Mouse (Mus musculus) CH12.LX (cell line): Measurements from ENCODE around the gene Ttyh2. TPM values are rescaled to one million over a fixed set of nuclear protein-coding genes. Genes with fewer than 3 reads are reported as not detected.

Experiments used
- DNase-seq: peaks from one replicate; pipeline ENCODE4 v3.0.0-alpha.2; 2013; ENCODE audit errors: extremely low read depth
- H3K27ac ChIP-seq: 2 replicates; pipeline ENCODE4 v1.5.1; 2012; ENCODE audit warnings: low read depth, mild to moderate bottlenecking, control low read depth, moderate library complexity; ENCODE audit not compliant: insufficient read depth
- H3K27me3 ChIP-seq: replicated peaks from 2 replicates; pipeline ENCODE3; 2012; ENCODE audit warnings: inconsistent platforms
- H3K36me3 ChIP-seq, 2 experiments: replicated peaks in 1 of 2; 2 replicates each; pipeline versions ENCODE3 to v1.6.1; 2012; ENCODE audit warnings: inconsistent platforms in 1 of 2, low read length in 1 of 2, mild to moderate bottlenecking in 1 of 2, mixed read lengths in 1 of 2, moderate library complexity in 1 of 2; ENCODE audit not compliant: control insufficient read depth in 1 of 2, insufficient read depth in 1 of 2
- H3K4me1 ChIP-seq, 2 experiments: 2 replicates each; pipeline ENCODE4 v1.6.1; 2012; ENCODE audit warnings: inconsistent platforms in 1 of 2, moderate library complexity in 1 of 2; ENCODE audit not compliant: insufficient read depth in 2 of 2, control insufficient read depth in 1 of 2
- H3K4me2 ChIP-seq: 2 replicates; pipeline ENCODE4 v1.6.1; 2012; ENCODE audit warnings: low read depth, mild to moderate bottlenecking, control low read depth; ENCODE audit not compliant: poor library complexity, insufficient read depth, severe bottlenecking
- H3K4me3 ChIP-seq, 3 experiments: fragments of 150-350 bp in 1 of 3; sonication (generic) in 1 of 3; replicated peaks in 1 of 3; 2 replicates each; pipeline versions ENCODE3 to v1.5.1; 2011 to 2012; ENCODE audit warnings: low read depth in 2 of 3, low read length in 2 of 3, mild to moderate bottlenecking in 2 of 3, moderate library complexity in 2 of 3, control low read depth in 1 of 3, improper control_type of control experiment in 1 of 3, inconsistent platforms in 1 of 3, mixed read lengths in 1 of 3; ENCODE audit not compliant: poor library complexity in 1 of 3
- H3K79me2 ChIP-seq: replicated peaks from 2 replicates; pipeline ENCODE4 v1.6.1; 2012; ENCODE audit warnings: mild to moderate bottlenecking, moderate library complexity; ENCODE audit not compliant: control insufficient read depth, poor library complexity, insufficient read depth, severe bottlenecking; ENCODE audit errors: extremely low read depth
- H3K9ac ChIP-seq: 2 replicates; pipeline ENCODE4 v1.6.1; 2012; ENCODE audit warnings: low read depth, mild to moderate bottlenecking, control low read depth, moderate library complexity; ENCODE audit not compliant: insufficient read depth
- H3K9me3 ChIP-seq: replicated peaks from 2 replicates; pipeline ENCODE3; 2012; ENCODE audit warnings: low read length, inconsistent platforms, mixed read lengths
- CHD1 ChIP-seq: IDR thresholded peaks from 2 replicates; pipeline ENCODE4 v1.6.1; 2012; ENCODE audit warnings: low read depth, low read length, improper control_type of control experiment, inconsistent platforms
- CHD2 ChIP-seq: IDR thresholded peaks from 2 replicates; pipeline ENCODE4 v1.6.1; 2011; ENCODE audit warnings: low read length, improper control_type of control experiment
- E2F4 ChIP-seq: IDR thresholded peaks from 2 replicates; pipeline ENCODE4 v1.6.1; 2011; ENCODE audit warnings: low read depth, low read length, improper control_type of control experiment; ENCODE audit not compliant: insufficient replicate concordance
- EP300 ChIP-seq: IDR thresholded peaks from 2 replicates; pipeline ENCODE4 v1.6.1; 2011; ENCODE audit warnings: low read length, improper control_type of control experiment
- NRF1 ChIP-seq: IDR thresholded peaks from 2 replicates; pipeline ENCODE4 v1.6.1; 2014; ENCODE audit warnings: low read depth, mild to moderate bottlenecking, inconsistent platforms, low read length, improper control_type of control experiment, moderate library complexity
- RAD21 ChIP-seq: IDR thresholded peaks from 2 replicates; pipeline ENCODE4 v1.6.1; 2011; ENCODE audit warnings: low read depth, mild to moderate bottlenecking, low read length, improper control_type of control experiment, moderate library complexity
- RCOR1 ChIP-seq: conservative IDR thresholded peaks from 2 replicates; pipeline ENCODE4 v1.6.1; 2012; ENCODE audit warnings: low read depth, mild to moderate bottlenecking, inconsistent platforms, low read length, improper control_type of control experiment
- TCF12 ChIP-seq: IDR thresholded peaks from 2 replicates; pipeline ENCODE4 v1.6.1; 2014; ENCODE audit warnings: low read depth, mild to moderate bottlenecking, inconsistent platforms, low read length, improper control_type of control experiment
- USF2 ChIP-seq: conservative IDR thresholded peaks from 2 replicates; pipeline ENCODE4 v1.6.1; 2011; ENCODE audit warnings: low read depth, low read length, improper control_type of control experiment
- ZKSCAN1 ChIP-seq: IDR thresholded peaks from 2 replicates; pipeline ENCODE4 v1.6.1; 2012; ENCODE audit warnings: low read depth, inconsistent platforms, low read length, improper control_type of control experiment, borderline replicate concordance
- ZNF384 ChIP-seq: IDR thresholded peaks from 2 replicates; pipeline ENCODE4 v1.6.1; 2012; ENCODE audit warnings: low read depth, low read length, improper control_type of control experiment, inconsistent platforms
- dilution Hi-C: fragments of 300-500 bp; cut with MboI; formaldehyde crosslinking; loops from 2 replicates; pipeline ENCODE4 v1.14.3; 2020; ENCODE audit warnings: low sequenced_read_pairs; ENCODE audit not compliant: extremely low pct_unique_long_range_greater_than_20kb, extremely low pct_ligation_motif_present
- in situ Hi-C: fragments of 300-500 bp; cut with MboI; formaldehyde crosslinking; loops from 3 replicates; pipeline ENCODE4 v1.14.3; 2019; ENCODE audit warnings: low sequenced_read_pairs, low pct_ligation_motif_present, low pct_unique_long_range_greater_than_20kb, mixed read lengths
- polyA plus RNA-seq: library from polyadenylated mRNA; unstranded; fragments of >175 nt; gene quantifications from 2 replicates; pipeline ENCODE4 v1.2.1, GENCODE M21; 2012; ENCODE audit warnings: low read depth; ENCODE audit not compliant: insufficient read length
- total RNA-seq, 2 experiments: library from RNA; depleted of rRNA; stranded (reverse); fragments of 300-350 nt in 1 of 2; fragments of >200 nt in 1 of 2; gene quantifications; 2 replicates each; pipeline ENCODE4 v1.2.3; 2012 to 2014

Ttyh2 gene
- total and polyA plus RNA-seq, 3 experiments, result 0.82 to 2.4 (median 1.4) TPM

GRCm38 (mm10) chr11:114665463-114665862 is 9.8 kb upstream of the Ttyh2 start:
- peaks cover 43% of the 10 kb centered on the region for H3K27me3 ChIP-seq
- DNase-seq, result no peak
- no peak overlapping the region for H3K4me3 ChIP-seq
- no peak overlapping the region for H3K27ac ChIP-seq
- TF ChIP-seq NRF1, result no peak
- TF ChIP-seq CHD2, result no peak
- peak; percentile 58 for TF ChIP-seq ZNF384
- H3K9ac ChIP-seq, result no peak overlapping the region
- peaks cover under 1 to 13% of the 10 kb centered on the region in 2 experiments; a peak in 3 of 4 replicates for H3K4me1 ChIP-seq
- H3K4me2 ChIP-seq, result no peak overlapping the region
- dilution Hi-C loops, result no loop called here
- H3K79me2 ChIP-seq, result peaks cover 21% of the 10 kb centered on the region
- in situ Hi-C loops, result loop anchor here (25.0 kb wide), 1 partner anchor 953 kb away; the partner anchor contains the start of gene Cpsf4l
- H3K9me3 ChIP-seq, result no peaks in the 10 kb centered on the region
- peaks cover 9 to 14% of the 10 kb centered on the region in 2 experiments for H3K36me3 ChIP-seq

GRCm38 (mm10) chr11:114666786-114667185 is 8.4 kb upstream of the Ttyh2 start:
- TF ChIP-seq ZKSCAN1 (no peak), NRF1 (no peak), TCF12 (no peak), USF2 (no peak), RAD21 (no peak), EP300 (no peak), RCOR1 (no peak), CHD1 (no peak), E2F4 (no peak)
- TF ChIP-seq, all 38 proteins: peak for 0
- H3K4me2 ChIP-seq, result no peak overlapping the region
- peaks cover 8 to 26% of the 10 kb centered on the region in 2 experiments for H3K4me1 ChIP-seq
- no peak overlapping the region for H3K9ac ChIP-seq
- H3K27me3 ChIP-seq, result peaks cover 43% of the 10 kb centered on the region
- no peak overlapping the region for H3K4me3 ChIP-seq
- H3K27ac ChIP-seq, result no peak overlapping the region
- no peak for DNase-seq
- in situ Hi-C loops, result loop anchor here (25.0 kb wide), 1 partner anchor 954 kb away; the partner anchor contains the start of gene Cpsf4l
- dilution Hi-C loops, result no loop called here
- no peaks in the 10 kb centered on the region for H3K9me3 ChIP-seq
- peaks cover 32% of the 10 kb centered on the region for H3K79me2 ChIP-seq
- peaks cover 22 to 27% of the 10 kb centered on the region in 2 experiments for H3K36me3 ChIP-seq

DNA sequence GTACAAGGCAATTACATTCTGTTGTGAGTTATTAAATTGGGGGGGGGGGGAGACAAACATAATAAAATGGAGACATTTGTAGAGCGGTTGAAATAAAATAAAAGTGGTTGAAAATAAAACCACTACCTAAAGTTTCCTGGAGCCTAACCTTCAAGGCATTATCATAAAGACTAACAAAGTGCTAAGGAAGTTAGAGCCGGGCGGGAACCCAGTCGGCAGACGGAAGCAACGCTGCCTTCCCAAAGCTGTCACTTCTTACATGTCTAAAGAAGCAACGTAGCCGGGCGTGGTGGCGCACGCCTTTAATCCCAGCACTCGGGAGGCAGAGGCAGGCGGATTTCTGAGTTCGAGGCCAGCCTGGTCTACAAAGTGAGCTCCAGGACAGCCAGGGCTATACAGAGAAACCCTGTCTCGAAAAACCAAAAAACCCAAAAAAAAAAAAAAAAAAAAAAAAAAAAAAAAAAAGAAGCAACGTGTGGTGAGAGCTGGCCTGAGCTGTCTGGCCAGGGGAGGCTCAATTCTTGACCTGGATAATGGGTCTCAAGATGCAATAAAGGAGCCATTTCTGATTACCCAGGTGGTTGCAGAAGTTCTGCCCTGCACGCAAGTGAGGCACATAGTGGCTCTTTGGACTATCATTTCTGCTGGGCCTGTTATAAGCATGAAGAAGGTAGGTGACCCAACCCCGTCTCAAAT is 7.8 kb upstream of the Ttyh2 start:
- H3K9ac ChIP-seq, result no peak overlapping the region
- dilution Hi-C loops, result no loop called here
- peaks cover 32% of the 10 kb centered on the region for H3K79me2 ChIP-seq
- no peak for DNase-seq
- peaks cover 39% of the 10 kb centered on the region for H3K27me3 ChIP-seq
- no peak overlapping the region for H3K4me3 ChIP-seq
- H3K9me3 ChIP-seq, result no peaks in the 10 kb centered on the region
- H3K4me2 ChIP-seq, result no peak overlapping the region
- peaks cover 9 to 32% of the 10 kb centered on the region in 2 experiments for H3K4me1 ChIP-seq
- TF ChIP-seq ZNF384, result peak; percentile 78
- TF ChIP-seq ZKSCAN1, result no peak
- TF ChIP-seq RAD21, result no peak
- TF ChIP-seq, all 38 proteins: peak for 1
- Histone ChIP-seq H3K36me3 (peaks cover 28 to 33% of the 10 kb centered on the region in 2 experiments), H3K27ac (no peak overlapping the region)
- in situ Hi-C loops, result loop anchor here (25.0 kb wide), 1 partner anchor 955 kb away; the partner anchor contains the start of gene Cpsf4l
